Mouse (Mus musculus): ENCODE results near the gene Mob3c. TPM values are rescaled to one million over a fixed set of nuclear protein-coding genes. Genes with fewer than 3 reads are reported as not detected.

Gene Mob3c
- polyA plus RNA-seq, 1 experiment = 19.3 TPM

DNA sequence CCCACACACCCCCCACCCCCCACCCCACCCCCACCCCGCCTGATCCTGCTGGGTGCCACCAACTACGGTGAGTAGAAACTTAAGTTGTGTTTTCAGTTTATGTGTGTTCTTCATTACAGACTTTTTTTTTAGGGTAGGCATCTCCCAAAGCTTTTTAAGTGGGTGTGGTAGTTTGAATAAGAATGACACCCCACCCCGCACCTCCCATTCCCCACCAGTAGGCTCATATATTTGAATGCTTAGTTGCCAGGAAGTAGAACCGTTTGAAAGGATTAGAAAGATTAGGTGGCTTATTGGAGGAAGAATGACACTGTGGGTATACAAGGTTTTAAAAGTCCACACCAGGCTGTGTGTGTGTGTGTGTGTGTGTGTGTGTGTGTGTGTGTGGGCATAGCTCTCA is 15.6 kb upstream of the Mob3c start:
- Histone ChIP-seq H3K4me3 (replicated peaks) (no peak overlapping the region), H3K27me3 (replicated peaks) (no peaks in the 10 kb centered on the region), H3K9me3 (no peaks in the 10 kb centered on the region), H3K4me1 (peaks cover 17% of the 10 kb centered on the region), H3K36me3 (replicated peaks; ENCODE audit: low read length) (peaks cover 64% of the 10 kb centered on the region)
- TF ChIP-seq FLI1 (IDR thresholded peaks at IDR 0.05; ENCODE audit: low read length) (no peak), GATA1 (IDR thresholded peaks at IDR 0.05; ENCODE audit: borderline replicate concordance, low read length) (no peak)

GRCm38 (mm10) chr4:115815606-115816005 is 12.3 kb upstream of the Mob3c start:
- peaks cover 86% of the 10 kb centered on the region for H3K36me3 ChIP-seq (replicated peaks; ENCODE audit: low read length)
- H3K9me3 ChIP-seq = no peaks in the 10 kb centered on the region

GRCm38 (mm10) chr4:115820199-115820598 is 7.7 kb upstream of the Mob3c start:
- no peak for TF ChIP-seq GATA1 (IDR thresholded peaks at IDR 0.05; ENCODE audit: borderline replicate concordance, low read length)
- TF ChIP-seq FLI1 (IDR thresholded peaks at IDR 0.05; ENCODE audit: low read length) = no peak
- Histone ChIP-seq H3K4me3 (replicated peaks) (no peak overlapping the region), H3K27me3 (replicated peaks) (no peaks in the 10 kb centered on the region), H3K9me3 (no peaks in the 10 kb centered on the region), H3K36me3 (replicated peaks; ENCODE audit: low read length) (peaks cover 74% of the 10 kb centered on the region), H3K4me1 (peaks cover 77% of the 10 kb centered on the region)

More at GRCm38 (mm10) chr4:115815606-115816005, 12.3 kb upstream of the Mob3c start:
- Histone ChIP-seq H3K27me3 (replicated peaks) (no peaks in the 10 kb centered on the region), H3K4me1 (peaks cover 41% of the 10 kb centered on the region), H3K4me3 (replicated peaks) (no peak overlapping the region)
- TF ChIP-seq FLI1 (IDR thresholded peaks at IDR 0.05; ENCODE audit: low read length) = no peak
- no peak for TF ChIP-seq GATA1 (IDR thresholded peaks at IDR 0.05; ENCODE audit: borderline replicate concordance, low read length)

DNA sequence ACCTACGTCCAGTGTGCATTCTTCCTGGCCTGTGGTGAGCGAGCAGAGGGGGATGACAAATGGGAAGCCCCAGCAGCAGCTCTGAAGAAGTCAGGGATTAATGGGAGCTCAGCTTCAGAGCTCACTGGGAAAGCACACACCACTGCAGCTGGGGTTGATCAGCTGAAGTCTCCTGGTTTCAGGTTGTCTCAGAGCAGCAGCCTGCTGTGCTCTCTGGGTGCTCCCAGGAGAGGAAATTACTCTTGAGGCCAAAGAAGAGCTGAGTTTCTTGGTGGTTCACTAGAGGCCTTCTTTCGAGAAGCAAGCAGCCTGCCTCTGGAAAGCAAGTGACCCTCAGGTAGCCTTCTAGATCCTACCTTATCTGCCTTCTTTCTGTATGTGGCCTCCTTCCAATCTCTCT is 6.9 kb upstream of the Mob3c start:
- TF ChIP-seq FLI1 (IDR thresholded peaks at IDR 0.05; ENCODE audit: low read length) (no peak), GATA1 (IDR thresholded peaks at IDR 0.05; ENCODE audit: borderline replicate concordance, low read length) (no peak)

DNA sequence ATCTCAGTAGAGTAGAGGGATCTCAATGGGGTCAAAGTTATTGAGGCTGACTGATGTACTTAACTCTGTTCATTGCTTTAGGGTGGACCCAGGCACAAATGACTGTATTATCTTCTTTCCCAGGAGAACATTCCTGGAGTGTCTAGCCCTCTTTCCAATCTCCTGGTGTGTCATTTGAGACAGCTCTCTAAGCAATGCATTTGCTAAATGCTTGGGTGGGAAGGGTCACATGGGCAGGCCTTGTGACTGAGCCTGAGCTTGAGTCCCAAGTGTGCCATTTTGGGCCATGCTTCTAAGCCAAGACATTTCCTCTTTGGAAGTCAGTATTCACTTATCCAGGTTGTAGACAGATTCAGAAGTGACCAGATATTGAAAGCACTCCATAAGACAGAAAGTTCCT is 6.5 kb upstream of the Mob3c start:
- TF ChIP-seq FLI1 (IDR thresholded peaks at IDR 0.05; ENCODE audit: low read length) = no peak
- TF ChIP-seq GATA1 (IDR thresholded peaks at IDR 0.05; ENCODE audit: borderline replicate concordance, low read length) = no peak
- H3K36me3 ChIP-seq (replicated peaks; ENCODE audit: low read length) = peaks cover 68% of the 10 kb centered on the region
- no peaks in the 10 kb centered on the region for H3K9me3 ChIP-seq
- peaks cover 84% of the 10 kb centered on the region for H3K4me1 ChIP-seq
- H3K4me3 ChIP-seq (replicated peaks) = peak overlapping the region; percentile 42
- no peaks in the 10 kb centered on the region for H3K27me3 ChIP-seq (replicated peaks)

More for the DNA sequence above, 6.9 kb upstream of the Mob3c start:
- no peaks in the 10 kb centered on the region for H3K27me3 ChIP-seq (replicated peaks)
- peaks cover 80% of the 10 kb centered on the region for H3K4me1 ChIP-seq
- H3K9me3 ChIP-seq = no peaks in the 10 kb centered on the region
- H3K4me3 ChIP-seq (replicated peaks) = no peak overlapping the region
- peaks cover 71% of the 10 kb centered on the region for H3K36me3 ChIP-seq (replicated peaks; ENCODE audit: low read length)

DNA sequence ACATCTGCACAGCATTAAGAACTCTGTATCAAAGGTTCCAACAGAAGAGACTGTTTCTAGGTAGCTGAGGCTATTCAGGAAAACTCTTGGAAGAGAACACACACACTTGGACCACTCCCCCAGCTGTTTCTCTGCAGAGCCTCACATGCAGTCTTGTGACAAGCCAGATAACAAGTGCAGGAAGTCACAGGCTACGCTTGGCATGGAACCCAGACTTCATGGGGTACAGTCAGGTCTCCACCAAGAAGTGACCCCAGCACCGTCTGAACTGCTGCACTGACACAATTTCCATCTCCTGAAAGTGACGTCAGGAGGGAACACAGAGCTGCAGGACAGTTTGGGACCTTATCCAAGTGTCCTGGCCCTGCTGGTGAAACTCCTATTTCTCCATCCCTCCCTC is 6.0 kb upstream of the Mob3c start:
- Histone ChIP-seq H3K4me3 (replicated peaks) (peak overlapping the region; percentile 57), H3K4me1 (peaks cover 89% of the 10 kb centered on the region), H3K36me3 (replicated peaks; ENCODE audit: low read length) (peaks cover 66% of the 10 kb centered on the region), H3K9me3 (no peaks in the 10 kb centered on the region), H3K27me3 (replicated peaks) (no peaks in the 10 kb centered on the region)
- TF ChIP-seq GATA1 (IDR thresholded peaks at IDR 0.05; ENCODE audit: borderline replicate concordance, low read length) = no peak
- TF ChIP-seq FLI1 (IDR thresholded peaks at IDR 0.05; ENCODE audit: low read length) = no peak

GRCm38 (mm10) chr4:115824178-115824577 is 3.7 kb upstream of the Mob3c start:
- peak overlapping the region; percentile 86 for H3K4me3 ChIP-seq (replicated peaks)
- peak; percentile 77 for TF ChIP-seq FLI1 (IDR thresholded peaks at IDR 0.05; ENCODE audit: low read length)
- peak; percentile 81; the same call in 1 of the 3 replicates for TF ChIP-seq GATA1 (IDR thresholded peaks at IDR 0.05; ENCODE audit: borderline replicate concordance, low read length)
- H3K4me1 ChIP-seq = peaks cover 90% of the 10 kb centered on the region
- H3K9me3 ChIP-seq = no peaks in the 10 kb centered on the region
- H3K36me3 ChIP-seq (replicated peaks; ENCODE audit: low read length) = peaks cover 46% of the 10 kb centered on the region
- H3K27me3 ChIP-seq (replicated peaks) = no peaks in the 10 kb centered on the region

- Histone ChIP-seq H3K27me3 (replicated peaks) (no peaks in the 10 kb centered on the region), H3K9me3 (no peaks in the 10 kb centered on the region), H3K4me1 (peaks cover 92% of the 10 kb centered on the region), H3K36me3 (replicated peaks; ENCODE audit: low read length) (peaks cover 49% of the 10 kb centered on the region), H3K4me3 (replicated peaks) (peak overlapping the region; percentile 69)
- TF ChIP-seq GATA1 (IDR thresholded peaks at IDR 0.05; ENCODE audit: borderline replicate concordance, low read length) (peak; percentile 52; the same call in 1 of the 3 replicates), FLI1 (IDR thresholded peaks at IDR 0.05; ENCODE audit: low read length) (no peak)
Measured at GRCm38 (mm10) chr4:115825271-115825670, 2.6 kb upstream of the Mob3c start.

- H3K4me3 ChIP-seq (replicated peaks) = peak overlapping the region; percentile 92
- H3K9me3 ChIP-seq = no peaks in the 10 kb centered on the region
- H3K4me1 ChIP-seq = peaks cover 92% of the 10 kb centered on the region
- H3K27me3 ChIP-seq (replicated peaks) = no peaks in the 10 kb centered on the region
- H3K36me3 ChIP-seq (replicated peaks; ENCODE audit: low read length) = peaks cover 50% of the 10 kb centered on the region
- TF ChIP-seq FLI1 (IDR thresholded peaks at IDR 0.05; ENCODE audit: low read length) (no peak), GATA1 (IDR thresholded peaks at IDR 0.05; ENCODE audit: borderline replicate concordance, low read length) (no peak)
Measured at GRCm38 (mm10) chr4:115827066-115827465, 826 bp upstream of the Mob3c start.

DNA sequence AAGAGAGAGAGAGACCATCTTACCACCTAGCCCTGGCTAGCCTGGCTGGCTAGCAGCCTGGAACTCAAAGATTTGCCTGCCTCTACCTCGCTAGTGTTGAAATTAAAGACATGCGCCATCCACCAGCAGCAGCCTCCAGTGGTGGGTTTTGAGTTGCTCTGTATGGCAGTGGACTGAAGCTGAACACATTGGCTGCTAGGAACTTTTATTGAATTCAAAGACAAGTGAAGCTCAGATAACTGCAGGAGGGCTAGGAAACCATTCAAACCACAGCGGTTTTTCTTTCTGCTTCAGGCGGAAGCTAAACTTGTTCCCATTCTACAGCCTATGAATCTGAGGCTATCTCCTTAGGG is 381 bp upstream of the Mob3c start:
- Histone ChIP-seq H3K27me3 (replicated peaks) (no peaks in the 10 kb centered on the region), H3K4me1 (peaks cover 92% of the 10 kb centered on the region), H3K4me3 (replicated peaks) (peak overlapping the region; percentile 92), H3K9me3 (no peaks in the 10 kb centered on the region), H3K36me3 (replicated peaks; ENCODE audit: low read length) (peaks cover 50% of the 10 kb centered on the region)
- no peak for TF ChIP-seq GATA1 (IDR thresholded peaks at IDR 0.05; ENCODE audit: borderline replicate concordance, low read length)
- TF ChIP-seq FLI1 (IDR thresholded peaks at IDR 0.05; ENCODE audit: low read length) = no peak

DNA sequence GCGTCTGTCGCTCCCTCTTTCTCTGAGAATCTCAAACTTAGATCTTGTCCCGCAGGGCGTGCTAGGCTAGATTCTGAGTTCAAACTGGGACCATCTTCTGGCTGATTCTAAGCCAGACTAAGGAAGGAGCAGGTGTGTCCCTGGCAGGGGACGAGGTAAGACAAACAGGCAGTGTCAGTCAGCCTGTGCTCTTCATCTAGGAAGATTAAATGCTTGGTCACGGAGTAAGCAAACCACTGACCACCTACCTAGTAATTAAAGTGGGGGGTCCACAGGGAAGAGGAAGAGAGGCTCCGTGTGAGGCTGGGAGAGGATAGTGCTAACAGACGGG is 645 bp downstream of the Mob3c start:
- Histone ChIP-seq H3K4me1 (peaks cover 92% of the 10 kb centered on the region), H3K36me3 (replicated peaks; ENCODE audit: low read length) (peaks cover 54% of the 10 kb centered on the region)

More for the DNA sequence above, 645 bp downstream of the Mob3c start:
- TF ChIP-seq FLI1 (IDR thresholded peaks at IDR 0.05; ENCODE audit: low read length) (no peak), GATA1 (IDR thresholded peaks at IDR 0.05; ENCODE audit: borderline replicate concordance, low read length) (no peak)
- no peaks in the 10 kb centered on the region for H3K9me3 ChIP-seq
- no peaks in the 10 kb centered on the region for H3K27me3 ChIP-seq (replicated peaks)
- H3K4me3 ChIP-seq (replicated peaks) = peak overlapping the region; percentile 92

All from megakaryocyte, embryonic 14.5 days (primary cell).